17 mouse cellular contexts compared by ENCODE assay signal in genomic region chr12:109754986-109755385, GRCm38 (mm10).
DNase-seq lines count a peak whose midpoint lies in the region; TF ChIP-seq lines count a peak whose summit lies in the region.
"Had no signal": no experiment of that assay in that cellular context is flagged by ENCODE, and none has a peak within 500 bp of the region (broad histone marks: within the 10 kb centered on the region; RNA-seq: fewer than 3 reads in every experiment).

No protein-coding gene starts in this region.

- no peak for TF ChIP-seq CTCF in brain, embryonic 14.5 days (IDR thresholded peaks at IDR 0.05; ENCODE audit: borderline replicate concordance, extremely low read depth, insufficient read depth, insufficient read length)

- peak; percentile 63 for DNase-seq in heart, adult 11 months
- no peak for DNase-seq in heart, postnatal 4 days
- DNase-seq in testis, postnatal 10 days (ENCODE audit: low spot score) = peak; percentile 30
- DNase-seq in testis, postnatal 14 days (ENCODE audit: low spot score) = no peak
- DNase-seq in brain, embryonic 14.5 days (ENCODE audit: low read depth) = peak; percentile 25
- no peak for DNase-seq in lung, postnatal 4 days
- DNase-seq: adrenal gland, adult 8-10 months; adrenal gland, postnatal 14 days; adrenal gland, postnatal 36 days; cerebellum, adult 11 months; cerebellum, adult 18-20 months; cerebellum, adult 8-10 months; cerebellum, adult 9-11 months; cerebellum, postnatal 14 days; cerebellum, postnatal 36 days; embryo, embryonic 11 days; forebrain, postnatal 0 days had no signal

- no peak for TF ChIP-seq POLR2A in brain, embryonic 14.5 days (IDR thresholded peaks at IDR 0.05; ENCODE audit: borderline replicate concordance, extremely low read depth, insufficient read depth, insufficient read length, poor library complexity, severe bottlenecking)

Comparison
In these comparisons a context has a peak if more than half of its experiments do, and no peak if none do; other contexts are left out.
1. DNase-seq: peak in heart, adult 11 months (single experiment), testis, postnatal 10 days (single experiment) and brain, embryonic 14.5 days (single experiment); none in heart, postnatal 4 days (single experiment), testis, postnatal 14 days (single experiment) and lung, postnatal 4 days (0 of 2).